Mouse (Mus musculus) spleen, postnatal 14 days (tissue): ENCODE measurements at regions not wholly inside any gene's neighbourhood (a gene's known extent, or its start where the extent isn't known, plus 50 kb on each side); places are given as distances from the start of the nearest gene placed in this dataset.

Source experiments
- DNase-seq, 2 experiments: peaks; one replicate each; pipeline ENCODE4 v3.0.0; 2021 to 2022; ENCODE audit warnings: low spot score in 2 of 2

GRCm38 (mm10) chr8:118028061-118028850, 226.5 kb upstream of the Mphosph6 start:
- DNase-seq = no peak

- no peak for DNase-seq
These were observed 221.7 kb upstream of the Mphosph6 start for GRCm38 (mm10) chr8:118023451-118023850.

- DNase-seq = no peak
These were observed 220.2 kb upstream of the Mphosph6 start for GRCm38 (mm10) chr8:118021978-118022377.

- DNase-seq = no peak
These were observed 215.5 kb upstream of the Mphosph6 start for GRCm38 (mm10) chr8:118017261-118017660.

GRCm38 (mm10) chr8:118005186-118005585, 203.4 kb upstream of the Mphosph6 start:
- no peak for DNase-seq

GRCm38 (mm10) chr8:118004391-118004851, 202.7 kb upstream of the Mphosph6 start:
- DNase-seq = no peak

- no peak for DNase-seq
These were observed 199.4 kb upstream of the Mphosph6 start for GRCm38 (mm10) chr8:118001138-118001537.

- DNase-seq = no peak
These were observed 190.1 kb upstream of the Mphosph6 start for GRCm38 (mm10) chr8:117991826-117992225.

- no peak for DNase-seq
These were observed 187.0 kb upstream of the Mphosph6 start for GRCm38 (mm10) chr8:117988781-117989180.

GRCm38 (mm10) chr8:117968306-117968705, 166.6 kb upstream of the Mphosph6 start:
- DNase-seq = no peak

- DNase-seq = no peak
These were observed 164.8 kb upstream of the Mphosph6 start for GRCm38 (mm10) chr8:117966556-117966955.

GRCm38 (mm10) chr8:117963426-117963825, 161.7 kb upstream of the Mphosph6 start:
- DNase-seq = no peak

- no peak for DNase-seq
These were observed 160.9 kb upstream of the Mphosph6 start for GRCm38 (mm10) chr8:117962666-117963065.

- DNase-seq = no peak
These were observed 157.8 kb upstream of the Mphosph6 start for GRCm38 (mm10) chr8:117959501-117959900.

GRCm38 (mm10) chr8:117958914-117959313, 157.2 kb upstream of the Mphosph6 start:
- DNase-seq = no peak

- DNase-seq = no peak
These were observed 149.9 kb upstream of the Mphosph6 start for GRCm38 (mm10) chr8:117951656-117952055.

GRCm38 (mm10) chr8:117946540-117946939, 144.8 kb upstream of the Mphosph6 start:
- DNase-seq = no peak

GRCm38 (mm10) chr8:117934566-117935094, 132.9 kb upstream of the Mphosph6 start:
- no peak for DNase-seq

- no peak for DNase-seq
These were observed 128.9 kb upstream of the Mphosph6 start for GRCm38 (mm10) chr8:117930687-117931086.

- no peak for DNase-seq
These were observed 127.9 kb upstream of the Mphosph6 start for GRCm38 (mm10) chr8:117929606-117930005.

GRCm38 (mm10) chr8:117923296-117923695, 121.6 kb upstream of the Mphosph6 start:
- no peak for DNase-seq

- DNase-seq = no peak
These were observed 101.3 kb upstream of the Mphosph6 start for GRCm38 (mm10) chr8:117903052-117903451.

- no peak for DNase-seq
These were observed 98.1 kb upstream of the Mphosph6 start for GRCm38 (mm10) chr8:117899892-117900291.
